Mouse (Mus musculus): ENCODE data around the gene C2cd3.
"Not testable (repeated sequence)": the region's sequence is repeated elsewhere in the genome, so short reads cannot be mapped to it uniquely, and the experiment has no call there.

Gene C2cd3

GRCm38 (mm10) chr7:100470796-100471406 is 98.9 kb downstream of the C2cd3 start:
- DNase-seq (ENCODE audit: low spot score in 2 of 2) = no peak

GRCm38 (mm10) chr7:100471407-100471797 is 99.4 kb downstream of the C2cd3 start:
- DNase-seq (ENCODE audit: low spot score in 2 of 2) = no peak

DNA sequence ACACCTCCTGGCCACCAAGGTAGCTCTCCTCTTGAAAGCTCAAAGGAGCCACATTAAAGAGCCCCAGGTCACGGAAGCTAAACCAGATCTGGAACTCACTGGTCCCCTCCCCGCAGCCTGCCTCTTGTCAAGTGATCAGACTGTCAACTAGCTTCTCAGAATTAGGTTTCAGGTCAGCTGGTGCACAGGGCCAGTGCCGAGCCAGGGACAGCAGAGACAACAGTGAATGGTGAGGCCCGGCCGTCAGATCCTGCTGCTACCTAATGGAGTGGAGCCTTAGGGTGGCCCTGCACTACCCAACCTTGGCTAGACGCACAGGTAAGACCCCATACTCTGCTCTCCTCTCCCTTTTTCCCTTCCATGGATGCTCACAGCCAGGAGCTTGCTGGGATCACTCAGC is 100.7 kb downstream of the C2cd3 start, which contains the start of gene Ucp3:
TSS of gene Ucp3 (plus strand) at position 214 of the 400 bp plus-strand sequence.
- no peak for DNase-seq (ENCODE audit: low spot score in 2 of 2)

DNA sequence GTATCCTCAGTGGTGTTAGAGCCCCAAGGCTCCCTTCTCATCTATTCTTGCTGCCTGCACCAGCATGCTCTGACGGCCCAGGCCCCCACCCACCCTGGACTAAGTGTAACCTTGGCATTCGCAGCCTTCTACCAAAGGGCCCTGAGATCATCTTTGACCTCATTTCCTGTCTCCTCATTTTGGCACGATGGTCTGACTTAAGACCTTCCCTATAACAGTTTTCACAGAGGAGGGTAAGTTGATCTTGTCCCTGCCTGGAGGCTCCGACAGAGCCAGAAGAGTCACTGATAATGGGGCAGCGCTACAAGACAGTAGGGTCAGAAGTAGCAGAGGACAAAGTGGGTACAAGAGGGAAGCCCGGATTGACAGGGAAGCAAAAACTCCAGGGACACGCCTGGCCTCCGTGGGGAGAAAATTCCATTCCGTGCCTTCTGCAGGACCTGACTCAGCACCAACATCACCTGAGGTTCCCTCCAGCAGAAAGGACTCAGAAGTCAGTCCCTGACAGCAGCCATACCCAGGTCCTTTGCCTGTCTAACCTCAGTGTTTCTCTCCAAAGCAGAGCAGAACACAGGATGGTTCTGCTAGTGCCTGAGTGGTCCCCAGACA is 101.9 kb downstream of the C2cd3 start:
- DNase-seq (ENCODE audit: low spot score in 2 of 2) = no peak

GRCm38 (mm10) chr7:100474680-100475079 is 102.6 kb downstream of the C2cd3 start:
- no peak for DNase-seq (ENCODE audit: low spot score in 2 of 2)

DNA sequence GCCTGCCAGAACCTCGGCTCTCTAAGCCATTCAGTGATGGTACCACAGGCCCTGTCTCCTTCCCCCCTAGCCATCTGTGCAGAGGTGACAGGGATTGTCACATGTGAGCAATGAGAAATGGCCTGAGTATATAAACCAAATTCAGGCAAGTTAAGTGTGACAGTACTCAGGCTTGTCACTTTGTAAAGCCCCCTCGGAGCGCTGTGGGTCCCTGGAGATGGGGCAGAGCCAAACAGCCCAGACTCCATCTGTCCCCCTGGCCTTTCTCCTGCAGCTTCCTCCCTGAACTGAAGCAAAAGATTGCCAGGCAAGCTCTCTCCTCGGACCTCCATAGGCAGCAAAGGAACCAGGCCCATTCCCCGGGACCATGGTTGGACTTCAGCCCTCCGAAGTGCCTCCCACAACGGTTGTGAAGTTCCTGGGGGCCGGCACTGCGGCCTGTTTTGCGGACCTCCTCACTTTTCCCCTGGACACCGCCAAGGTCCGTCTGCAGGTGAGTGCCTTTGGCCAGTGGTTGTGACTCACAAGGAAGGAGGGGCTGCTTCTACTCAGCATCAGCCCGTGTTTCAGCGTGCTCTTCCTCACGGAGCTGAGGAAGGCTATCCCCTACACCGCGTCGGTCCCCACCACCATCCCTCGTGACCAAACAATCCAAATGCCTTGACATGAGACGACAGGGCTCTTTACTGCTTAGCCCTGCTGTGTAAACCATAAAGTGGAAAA is 107.2 kb downstream of the C2cd3 start:
- DNase-seq (ENCODE audit: low spot score in 2 of 2) = no peak

DNA sequence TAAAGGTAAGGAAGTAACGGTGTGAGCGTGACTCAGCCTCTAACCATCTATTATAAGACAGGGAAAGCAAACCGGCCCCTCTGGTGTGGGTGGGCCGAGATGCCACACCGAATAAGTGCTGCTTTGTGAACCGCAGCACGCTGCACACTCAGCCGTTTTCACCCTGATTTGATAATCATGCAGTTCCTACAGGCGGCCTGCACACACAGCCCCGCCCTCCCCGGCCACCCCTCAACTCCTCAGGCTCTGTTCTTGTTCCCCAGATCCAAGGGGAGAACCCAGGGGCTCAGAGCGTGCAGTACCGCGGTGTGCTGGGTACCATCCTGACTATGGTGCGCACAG is 107.8 kb downstream of the C2cd3 start:
- no peak for DNase-seq (ENCODE audit: low spot score in 2 of 2)

DNA sequence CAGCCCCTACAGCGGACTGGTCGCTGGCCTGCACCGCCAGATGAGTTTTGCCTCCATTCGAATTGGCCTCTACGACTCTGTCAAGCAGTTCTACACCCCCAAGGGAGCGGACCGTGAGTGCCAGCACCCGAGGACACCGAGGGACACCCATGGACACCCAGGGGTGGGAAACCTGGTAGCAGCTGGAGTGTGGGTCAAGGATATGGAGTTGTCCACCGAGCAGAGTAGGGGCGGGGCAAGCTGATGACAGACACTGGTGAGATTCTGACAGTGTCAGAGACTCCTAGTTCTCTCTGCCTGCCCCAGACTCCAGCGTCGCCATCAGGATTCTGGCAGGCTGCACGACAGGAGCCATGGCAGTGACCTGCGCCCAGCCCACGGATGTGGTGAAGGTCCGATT is 108.1 kb downstream of the C2cd3 start:
- DNase-seq (ENCODE audit: low spot score in 2 of 2) = no peak

DNA sequence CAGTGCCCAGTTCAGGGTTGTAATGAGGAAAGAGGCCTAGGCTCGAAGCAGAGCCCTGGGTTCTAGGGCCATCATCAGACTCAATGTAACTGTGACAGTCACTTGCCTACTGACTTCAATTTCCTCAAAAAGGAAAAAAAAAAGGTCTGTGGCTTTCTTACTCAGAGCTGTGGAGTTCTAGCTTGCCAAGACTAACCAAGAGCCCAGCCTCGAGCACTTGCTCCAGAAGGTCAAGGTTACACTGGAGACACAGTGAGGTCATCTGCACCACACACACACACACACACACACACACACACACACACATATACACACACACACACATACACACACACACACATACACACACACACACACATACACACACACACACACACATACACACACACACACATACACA is 110.0 kb downstream of the C2cd3 start:
- not testable (repeated sequence) for DNase-seq (ENCODE audit: low spot score in 2 of 2)

DNA sequence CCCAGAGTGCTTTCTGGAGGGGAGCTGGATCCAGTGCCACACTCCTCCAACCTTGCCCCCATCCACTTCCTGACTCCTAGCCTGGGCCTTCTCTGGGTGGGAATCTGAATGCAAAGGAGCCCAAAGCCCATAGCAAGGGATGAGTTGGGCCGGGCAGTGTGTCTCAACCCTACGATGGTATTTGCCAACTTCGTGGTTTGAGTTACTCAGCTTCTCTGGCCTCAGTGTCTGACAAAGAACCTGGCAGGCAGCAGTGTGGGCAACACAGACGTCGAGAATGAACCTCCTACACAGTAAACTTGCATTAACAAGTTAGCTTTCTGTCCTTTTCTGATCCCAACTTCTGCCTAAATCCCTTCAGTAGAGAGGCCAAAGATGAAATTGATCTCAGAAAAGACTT is 112.5 kb downstream of the C2cd3 start:
- no peak for DNase-seq (ENCODE audit: low spot score in 2 of 2)

DNA sequence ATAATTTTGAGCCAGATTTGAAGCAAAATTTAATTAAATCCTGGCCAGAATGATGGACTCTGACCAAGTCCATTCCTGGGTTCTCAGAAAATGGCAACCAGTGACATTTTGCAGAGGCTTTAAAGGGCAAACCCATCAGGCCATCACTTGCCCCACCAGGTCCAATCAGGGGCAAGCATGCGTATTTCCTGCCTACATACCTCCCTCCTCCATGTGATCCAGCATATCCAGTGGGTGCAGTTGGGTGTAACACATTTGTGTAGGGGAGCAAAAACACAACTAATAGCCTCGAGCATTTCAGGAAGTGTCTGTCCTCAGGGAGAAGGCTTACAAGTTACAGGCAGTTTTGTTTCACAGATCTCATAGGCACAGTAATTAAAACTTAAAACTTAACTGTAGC is 115.3 kb downstream of the C2cd3 start:
- DNase-seq (ENCODE audit: low spot score in 2 of 2) = no peak

- DNase-seq (ENCODE audit: low spot score in 2 of 2) = no peak
Measured at GRCm38 (mm10) chr7:100488474-100489048, 116.5 kb downstream of the C2cd3 start.

DNA sequence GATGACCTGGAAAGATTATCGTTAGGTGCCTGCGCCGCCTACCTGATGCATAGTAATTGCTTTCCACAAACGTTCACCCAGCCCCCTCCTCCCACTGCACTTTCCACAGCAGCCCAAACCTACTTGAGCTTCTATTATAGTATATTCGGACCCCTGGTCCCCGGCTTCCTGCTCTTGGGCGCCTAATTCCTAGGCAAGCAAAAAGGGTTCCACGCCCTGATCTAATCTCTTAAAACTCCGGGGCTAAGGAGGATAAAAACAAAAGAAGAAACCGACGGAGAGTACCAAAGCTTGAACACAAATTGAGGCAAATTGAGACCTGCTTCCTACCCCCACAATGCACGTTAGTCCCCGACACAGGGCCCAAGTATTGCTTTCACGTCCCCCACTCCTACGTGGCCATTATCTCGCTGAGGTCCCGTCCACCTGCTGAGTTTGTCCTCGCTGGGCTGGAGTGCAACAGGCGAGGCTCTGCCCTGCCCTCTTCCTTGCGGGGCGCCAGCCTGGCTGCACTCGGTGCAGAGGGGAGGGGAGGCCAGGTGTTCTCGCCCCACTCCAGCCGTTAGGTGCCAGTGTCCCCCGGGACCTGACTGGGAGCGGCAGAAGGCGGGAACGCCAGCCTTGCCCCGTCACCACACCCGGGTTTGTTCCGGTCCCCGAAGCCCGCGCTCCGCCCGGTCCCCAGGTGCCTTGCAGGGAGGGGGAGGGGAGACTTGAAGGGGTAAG is 120.5 kb downstream of the C2cd3 start:
- DNase-seq (ENCODE audit: low spot score in 2 of 2) = no peak

DNA sequence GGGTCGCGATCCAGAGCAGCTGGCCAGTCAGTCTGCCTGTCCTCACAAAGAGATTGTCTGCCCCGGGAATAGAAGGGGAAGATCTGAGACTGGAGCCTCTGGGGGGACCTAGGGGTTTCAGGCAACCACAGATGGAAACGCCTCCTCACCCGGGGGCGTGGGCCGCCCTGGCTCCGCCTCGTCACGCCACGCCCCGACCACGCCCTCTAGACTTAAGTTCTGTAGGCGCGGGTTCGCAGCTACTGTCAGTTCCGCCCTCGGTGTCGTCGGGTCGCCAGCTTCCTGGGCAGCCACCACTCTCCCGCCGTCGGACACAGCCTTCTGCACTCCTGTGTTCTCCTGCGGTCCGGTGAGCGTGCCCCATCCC is 121.1 kb downstream of the C2cd3 start, which contains the start of gene Ucp2:
TSS of gene Ucp2 (plus strand) at position 221 of the 367 bp plus-strand sequence.
- DNase-seq (ENCODE audit: low spot score in 2 of 2) = peak; percentile 57 to 67

DNA sequence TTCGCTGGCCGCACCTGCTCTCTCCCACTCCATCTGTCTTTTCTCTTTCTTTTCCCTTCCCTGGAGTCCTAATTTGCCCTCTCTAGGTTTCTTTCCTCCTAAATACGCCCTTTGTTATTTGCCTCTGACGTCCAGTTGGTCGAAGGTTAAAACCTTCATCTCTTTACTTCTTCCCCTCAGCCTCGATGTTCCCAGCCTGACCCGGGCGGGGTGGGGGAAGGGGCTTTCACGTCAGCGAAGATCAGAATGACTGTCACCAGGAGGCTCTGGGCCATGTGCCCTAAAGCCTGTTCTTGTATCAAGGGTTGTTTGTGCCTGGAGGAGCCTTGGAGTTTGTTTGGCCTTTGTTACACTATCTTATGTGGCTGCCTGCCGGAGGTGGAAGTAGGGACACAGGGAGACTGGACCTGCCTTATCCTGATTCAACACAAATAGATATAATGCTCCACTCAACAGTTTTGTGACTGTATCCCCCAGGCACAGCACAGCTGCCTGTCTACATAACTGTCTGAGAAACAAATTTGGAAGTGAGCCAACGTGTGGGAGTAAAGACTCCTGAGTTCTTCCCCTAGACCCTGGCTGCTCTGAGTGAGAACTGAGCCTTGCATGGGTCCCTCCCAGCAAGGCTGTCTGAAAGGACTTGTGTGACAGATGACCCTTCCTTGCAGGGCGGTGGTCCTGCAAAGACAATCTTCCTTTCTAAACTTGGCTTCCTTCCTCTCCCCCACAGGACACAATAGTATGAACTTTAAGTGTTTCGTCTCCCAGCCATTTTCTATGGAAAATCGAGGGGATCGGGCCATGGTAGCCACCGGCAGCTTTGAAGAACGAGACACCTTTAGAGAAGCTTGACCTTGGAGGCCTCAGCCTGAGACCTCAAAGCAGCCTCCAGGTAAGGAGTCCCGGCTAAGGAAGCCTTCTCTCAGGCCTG is 121.7 kb downstream of the C2cd3 start:
- DNase-seq (ENCODE audit: low spot score in 2 of 2) = no peak

DNA sequence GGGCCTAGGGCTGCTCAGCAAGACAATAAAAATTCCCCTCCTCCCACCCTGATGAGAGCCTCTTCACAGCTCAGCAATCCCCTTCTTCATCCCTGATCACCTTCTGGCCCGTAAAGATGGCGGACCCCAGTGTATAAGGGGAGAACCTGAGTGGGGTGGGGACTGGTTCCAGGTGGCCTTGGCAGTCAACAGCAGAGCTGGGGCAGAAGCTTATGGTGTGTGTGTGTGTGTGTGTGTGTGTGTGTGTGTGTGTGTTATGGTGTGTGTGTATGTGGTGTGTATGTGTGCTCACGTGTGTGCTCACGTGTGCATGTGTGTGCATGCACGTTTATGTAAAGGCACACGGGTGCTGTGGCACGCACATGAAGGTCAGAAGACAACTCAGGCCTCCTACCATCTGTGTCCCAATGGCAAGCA is 122.4 kb downstream of the C2cd3 start:
- DNase-seq (ENCODE audit: low spot score in 2 of 2) = no peak

GRCm38 (mm10) chr7:100495042-100495441 is 123.0 kb downstream of the C2cd3 start:
- no peak for DNase-seq (ENCODE audit: low spot score in 2 of 2)

DNA sequence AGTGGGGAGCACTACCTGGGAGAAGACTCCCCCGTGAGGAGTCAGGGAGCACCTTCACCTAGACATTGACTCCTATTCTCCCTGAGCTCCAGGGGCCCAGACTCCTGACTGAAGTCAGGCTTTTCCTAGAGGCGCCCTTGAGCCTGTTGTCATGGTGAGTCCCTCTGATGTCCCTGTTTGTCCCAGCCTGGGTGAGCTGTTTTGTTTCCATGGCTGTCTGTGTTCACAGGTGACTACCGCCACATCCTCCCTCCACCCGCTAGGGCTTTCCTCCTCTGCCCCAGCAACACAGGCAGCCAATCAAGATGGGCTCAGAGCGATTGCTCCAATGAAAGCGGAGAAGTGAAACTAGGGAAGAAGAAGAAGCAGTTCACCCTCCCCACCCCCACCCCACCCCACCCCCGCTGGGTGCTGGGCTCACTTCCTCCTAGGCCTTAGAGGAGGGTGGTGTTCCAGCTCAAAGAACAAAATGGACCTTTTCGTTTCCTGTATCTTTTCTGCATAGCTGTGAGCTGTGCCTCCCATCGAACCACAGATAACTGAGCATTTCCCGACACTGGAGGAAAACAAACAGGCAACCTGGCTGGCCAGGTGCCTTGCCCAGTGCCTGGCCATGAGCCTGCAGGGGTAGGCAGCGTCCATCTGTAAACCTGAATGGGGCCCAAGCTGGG is 123.7 kb downstream of the C2cd3 start:
- DNase-seq (ENCODE audit: low spot score in 2 of 2) = peak; percentile 70 to 85

- DNase-seq (ENCODE audit: low spot score in 2 of 2) = no peak
Measured at GRCm38 (mm10) chr7:100496371-100496770, 124.3 kb downstream of the C2cd3 start.

- no peak for DNase-seq (ENCODE audit: low spot score in 2 of 2)
Measured at GRCm38 (mm10) chr7:100496791-100497190, 124.8 kb downstream of the C2cd3 start.

Measured in frontal cortex, postnatal 10 days (tissue).